Comparison of ENCODE assay signal across 26 mouse cellular contexts in genomic region chr14:57090001-57090400, GRCm38 (mm10). TPM values are rescaled to one million over a fixed set of nuclear protein-coding genes. Genes with fewer than 3 reads are reported as not detected.
DNase-seq lines count a peak whose midpoint lies in the region; ATAC-seq and TF ChIP-seq lines count a peak whose summit lies in the region.
"Had no signal": no experiment of that assay in that cellular context is flagged by ENCODE, and none has a peak within 500 bp of the region (broad histone marks: within the 10 kb centered on the region; RNA-seq: fewer than 3 reads in every experiment).

No protein-coding gene starts in this region.

- no peak for TF ChIP-seq CTCF in kidney, adult 2 months (conservative IDR thresholded peaks at IDR 0.05; ENCODE audit: insufficient read depth, insufficient read length, low read depth, low read length)
- no peak for TF ChIP-seq CTCF in liver, postnatal 0 days (IDR thresholded peaks at IDR 0.05; ENCODE audit: low read depth)
- TF ChIP-seq CTCF in stomach, postnatal 0 days (IDR thresholded peaks at IDR 0.05; ENCODE audit: low read depth), result no peak

- H3K27me3 ChIP-seq in kidney, adult 2 months (replicated peaks; ENCODE audit: control insufficient read depth, insufficient read depth, low read length), result no peaks in the 10 kb centered on the region
- no peaks in the 10 kb centered on the region for H3K27me3 ChIP-seq in intestine, embryonic 16.5 days (replicated peaks; ENCODE audit: control insufficient read depth, insufficient read depth, low read length)
- H3K27me3 ChIP-seq in liver, embryonic 13.5 days, result no peaks in the 10 kb centered on the region
- no peaks in the 10 kb centered on the region for H3K27me3 ChIP-seq in liver, postnatal 0 days (ENCODE audit: insufficient read depth, low read length)
- H3K27me3 ChIP-seq in stomach, postnatal 0 days (ENCODE audit: control insufficient read depth, insufficient read depth, low read length), result no peaks in the 10 kb centered on the region
- H3K27me3 ChIP-seq: CH12.LX; embryonic facial prominence, embryonic 13.5 days; forebrain, embryonic 12.5 days; hindbrain, embryonic 12.5 days had no signal

- H3K27ac ChIP-seq in kidney, adult 2 months (ENCODE audit: insufficient read depth, low read depth, low read length), result peak overlapping the region; percentile 89
- H3K27ac ChIP-seq in intestine, embryonic 16.5 days (ENCODE audit: low read length), result peak overlapping the region; percentile 60
- H3K27ac ChIP-seq in liver, embryonic 13.5 days, result peak overlapping the region; percentile 48
- peak overlapping the region; percentile 85 for H3K27ac ChIP-seq in liver, postnatal 0 days (ENCODE audit: low read depth)
- no peak overlapping the region for H3K27ac ChIP-seq in stomach, postnatal 0 days (replicated peaks)
- H3K27ac ChIP-seq: embryonic facial prominence, embryonic 13.5 days; forebrain, embryonic 12.5 days; heart, embryonic 13.5 days; hindbrain, embryonic 12.5 days had no signal

- no peak overlapping the region for H3K9ac ChIP-seq in intestine, embryonic 16.5 days (ENCODE audit: low read depth, low read length)
- H3K9ac ChIP-seq in liver, embryonic 13.5 days, result no peak overlapping the region
- H3K9ac ChIP-seq in liver, postnatal 0 days (replicated peaks), result no peak overlapping the region
- no peak overlapping the region for H3K9ac ChIP-seq in stomach, postnatal 0 days (ENCODE audit: low read length)
- H3K9ac ChIP-seq: embryonic facial prominence, embryonic 13.5 days; forebrain, embryonic 12.5 days; heart, embryonic 13.5 days; hindbrain, embryonic 12.5 days had no signal

- TF ChIP-seq POLR2A in kidney, adult 2 months (IDR thresholded peaks at IDR 0.05; ENCODE audit: low read depth, low read length), result no peak

- H3K4me3 ChIP-seq in kidney, adult 2 months (ENCODE audit: insufficient read depth, low read depth, low read length), result no peak overlapping the region
- no peak overlapping the region for H3K4me3 ChIP-seq in intestine, embryonic 16.5 days (ENCODE audit: low read length)
- H3K4me3 ChIP-seq in liver, embryonic 13.5 days (replicated peaks), result no peak overlapping the region
- H3K4me3 ChIP-seq in liver, postnatal 0 days (ENCODE audit: low read depth, low read length), result no peak overlapping the region
- no peak overlapping the region for H3K4me3 ChIP-seq in stomach, postnatal 0 days (ENCODE audit: low read depth, low read length)
- H3K4me3 ChIP-seq: embryonic facial prominence, embryonic 13.5 days; forebrain, embryonic 12.5 days; heart, embryonic 13.5 days; hindbrain, embryonic 12.5 days had no signal

- peak; percentile 24; the same call in 1 of the 2 replicates for ATAC-seq in intestine, embryonic 16.5 days
- ATAC-seq in liver, embryonic 13.5 days (ENCODE audit: low read depth), result peak; percentile 48
- no peak for ATAC-seq in liver, postnatal 0 days
- no peak for ATAC-seq in stomach, postnatal 0 days (ENCODE audit: low FRiP score, low TSS enrichment)
- ATAC-seq: activated CD4-positive, CD25-positive, alpha-beta regulatory T cell, adult 4 months; forebrain, embryonic 16.5 days; Patski had no signal

- WGBS in kidney, adult 2 months, result 43% methylated on average over 2 of the region's 2 CpGs
- WGBS in intestine, embryonic 16.5 days, result 40% methylated on average over 2 of the region's 2 CpGs
- 31% methylated on average over 2 of the region's 2 CpGs for WGBS in liver, embryonic 13.5 days (ENCODE audit: insufficient replicate concordance)
- 44% methylated on average over 2 of the region's 2 CpGs for whole genome bisulfite sequencing in liver, postnatal 0 days (ENCODE audit: insufficient replicate concordance)
- 23% methylated on average over 2 of the region's 2 CpGs for WGBS in stomach, postnatal 0 days

- intact Hi-C loops in gastrocnemius, postnatal 14 days (cut with DNase I; ENCODE audit: low total_unique reads), result no loop called here

- H3K9me3 ChIP-seq in intestine, embryonic 16.5 days (ENCODE audit: control insufficient read depth, low read length), result no peaks in the 10 kb centered on the region
- H3K9me3 ChIP-seq in liver, embryonic 13.5 days (replicated peaks), result no peaks in the 10 kb centered on the region
- no peaks in the 10 kb centered on the region for H3K9me3 ChIP-seq in liver, postnatal 0 days (ENCODE audit: low read length)
- no peaks in the 10 kb centered on the region for H3K9me3 ChIP-seq in stomach, postnatal 0 days (ENCODE audit: control insufficient read depth, low read length)
- H3K9me3 ChIP-seq: embryonic facial prominence, embryonic 13.5 days; forebrain, embryonic 12.5 days; heart, embryonic 13.5 days; hindbrain, embryonic 12.5 days had no signal

- H3K4me2 ChIP-seq in intestine, embryonic 16.5 days (ENCODE audit: low read depth, low read length), result no peak overlapping the region
- no peak overlapping the region for H3K4me2 ChIP-seq in liver, embryonic 13.5 days
- H3K4me2 ChIP-seq in liver, postnatal 0 days (ENCODE audit: low read depth, low read length), result no peak overlapping the region
- H3K4me2 ChIP-seq in stomach, postnatal 0 days (replicated peaks; ENCODE audit: low read depth), result no peak overlapping the region
- H3K4me2 ChIP-seq: embryonic facial prominence, embryonic 13.5 days; forebrain, embryonic 12.5 days; heart, embryonic 13.5 days; hindbrain, embryonic 12.5 days had no signal

- DNase-seq in kidney, adult 2 months, result peak; percentile 65
- no peak for DNase-seq in kidney, postnatal 14 days
- no peak for DNase-seq in liver, embryonic 13.5 days
- no peak for DNase-seq in liver, postnatal 0 days
- DNase-seq in lung, postnatal 25 days (ENCODE audit: low spot score), result no peak
- DNase-seq in stomach, postnatal 0 days (ENCODE audit: low spot score), result no peak
- no peak for DNase-seq in gastrocnemius, postnatal 14 days
- DNase-seq: adrenal gland, postnatal 14 days; cerebellum, adult 11-12 months; cerebellum, adult 9-10 months; cerebellum, postnatal 25 days; gastrocnemius, postnatal 25 days; heart, adult 11 months; heart, postnatal 36 days had no signal

- H3K4me1 ChIP-seq in kidney, adult 2 months (ENCODE audit: control insufficient read depth, insufficient read depth, low read length), result peaks cover 6% of the 10 kb centered on the region
- peaks cover 2% of the 10 kb centered on the region for H3K4me1 ChIP-seq in intestine, embryonic 16.5 days (ENCODE audit: control insufficient read depth, insufficient read depth, low read length)
- H3K4me1 ChIP-seq in liver, embryonic 13.5 days (replicated peaks), result peaks cover under 1% of the 10 kb centered on the region
- peaks cover 8% of the 10 kb centered on the region for H3K4me1 ChIP-seq in liver, postnatal 0 days (ENCODE audit: insufficient read depth)
- H3K4me1 ChIP-seq in stomach, postnatal 0 days (replicated peaks; ENCODE audit: control insufficient read depth, insufficient read depth), result no peaks in the 10 kb centered on the region
- H3K4me1 ChIP-seq: forebrain, embryonic 12.5 days; hindbrain, embryonic 12.5 days had no signal

- H3K36me3 ChIP-seq in kidney, adult 2 months (ENCODE audit: control insufficient read depth, insufficient read depth, low read length), result no peaks in the 10 kb centered on the region
- H3K36me3 ChIP-seq in intestine, embryonic 16.5 days (ENCODE audit: control insufficient read depth, insufficient read depth, low read length), result no peaks in the 10 kb centered on the region
- no peaks in the 10 kb centered on the region for H3K36me3 ChIP-seq in liver, embryonic 13.5 days
- H3K36me3 ChIP-seq in liver, postnatal 0 days (replicated peaks; ENCODE audit: insufficient read depth, low read length), result no peaks in the 10 kb centered on the region
- H3K36me3 ChIP-seq in stomach, postnatal 0 days (ENCODE audit: control insufficient read depth, insufficient read depth, low read length), result no peaks in the 10 kb centered on the region
- H3K36me3 ChIP-seq: embryonic facial prominence, embryonic 13.5 days; forebrain, embryonic 12.5 days; heart, embryonic 13.5 days; hindbrain, embryonic 12.5 days had no signal

- TF ChIP-seq EP300 in liver, postnatal 0 days (IDR thresholded peaks at IDR 0.05; ENCODE audit: low read depth), result no peak
- TF ChIP-seq EP300 in stomach, postnatal 0 days (optimal IDR thresholded peaks at IDR 0.05), result no peak

RNA-seq across cellular contexts. Expression of gene Gjb2, which starts 14.5 kb away (rescaled TPM):
- 76.9 and 81.3 TPM in 2 replicates for polyA plus RNA-seq in kidney, adult 2 months (2012; rRNA removed)
- polyA plus RNA-seq in intestine, embryonic 16.5 days (2015; fragmentation: Nextera tagmentation; extraction: Ambion mirVana), result 8.3 and 9.0 TPM in 2 replicates
- polyA plus RNA-seq in liver, embryonic 13.5 days (2015; fragmentation: Nextera tagmentation; extraction: Ambion mirVana), result 5.8 and 7.3 TPM in 2 replicates
- 104 and 135 TPM in 2 replicates for polyA plus RNA-seq in liver, postnatal 0 days (2015; fragmentation: Nextera tagmentation; extraction: Ambion mirVana)
- polyA plus RNA-seq in stomach, postnatal 0 days (2015; fragmentation: Nextera tagmentation; extraction: Ambion mirVana), result 77.8 and 78.1 TPM in 2 replicates
- total RNA-seq in gastrocnemius, postnatal 14 days (2021), result under 1 TPM; 0.40 to 0.55 TPM
- total RNA-seq: CH12.LX; heart, postnatal 36 days had no signal

RNA-seq across cellular contexts. Expression of gene Gm4491, which starts 25.7 kb away (rescaled TPM):
- not detected in 2 replicates for polyA plus RNA-seq in kidney, adult 2 months (2012; rRNA removed)
- polyA plus RNA-seq in intestine, embryonic 16.5 days (2015; fragmentation: Nextera tagmentation; extraction: Ambion mirVana), result not detected in 2 replicates
- not detected in 2 replicates for polyA plus RNA-seq in liver, embryonic 13.5 days (2015; fragmentation: Nextera tagmentation; extraction: Ambion mirVana)
- polyA plus RNA-seq in liver, postnatal 0 days (2015; fragmentation: Nextera tagmentation; extraction: Ambion mirVana), result not detected in 2 replicates
- polyA plus RNA-seq in stomach, postnatal 0 days (2015; fragmentation: Nextera tagmentation; extraction: Ambion mirVana), result not detected in 2 replicates
- total RNA-seq in gastrocnemius, postnatal 14 days (2021), result not detected
- total RNA-seq: adrenal gland, adult 18-20 months; adrenal gland, postnatal 14 days; CH12.LX; gastrocnemius, adult 18-20 months; gastrocnemius, postnatal 25 days; heart, postnatal 36 days had no signal
- polyA plus RNA-seq: activated CD4-positive, CD25-positive, alpha-beta regulatory T cell, adult 4 months; forebrain, embryonic 12.5 days; forebrain, embryonic 16.5 days; heart, embryonic 13.5 days; heart, postnatal 0 days; hindbrain, embryonic 12.5 days; Patski had no signal

RNA-seq across cellular contexts. Expression of gene Gja3, which starts 32.1 kb away (rescaled TPM):
- 1.0 and 1.3 TPM in 2 replicates for polyA plus RNA-seq in kidney, adult 2 months (2012; rRNA removed)
- polyA plus RNA-seq in intestine, embryonic 16.5 days (2015; fragmentation: Nextera tagmentation; extraction: Ambion mirVana), result 0.13 and 0.26 TPM in 2 replicates
- polyA plus RNA-seq in liver, embryonic 13.5 days (2015; fragmentation: Nextera tagmentation; extraction: Ambion mirVana), result 0.08 and 0.14 TPM in 2 replicates
- 0.07 TPM in 1 of 2 replicates, not detected in the other for polyA plus RNA-seq in liver, postnatal 0 days (2015; fragmentation: Nextera tagmentation; extraction: Ambion mirVana)
- 0.05 and 0.23 TPM in 2 replicates for polyA plus RNA-seq in stomach, postnatal 0 days (2015; fragmentation: Nextera tagmentation; extraction: Ambion mirVana)
- total RNA-seq in gastrocnemius, postnatal 14 days (2021), result 1 to 10 TPM in 1 of 2 experiments, under 1 TPM in 1; 0.64 to 1.9 TPM
- total RNA-seq: adrenal gland, adult 18-20 months; adrenal gland, postnatal 14 days; CH12.LX; gastrocnemius, adult 18-20 months had no signal
- polyA plus RNA-seq: activated CD4-positive, CD25-positive, alpha-beta regulatory T cell, adult 4 months; Patski had no signal

RNA-seq across cellular contexts. Expression of gene Gjb6, which starts 43.4 kb away (rescaled TPM):
- polyA plus RNA-seq in kidney, adult 2 months (2012; rRNA removed), result 0.09 and 0.34 TPM in 2 replicates
- polyA plus RNA-seq in intestine, embryonic 16.5 days (2015; fragmentation: Nextera tagmentation; extraction: Ambion mirVana), result 0.10 and 0.20 TPM in 2 replicates
- 0.13 and 0.27 TPM in 2 replicates for polyA plus RNA-seq in liver, embryonic 13.5 days (2015; fragmentation: Nextera tagmentation; extraction: Ambion mirVana)
- polyA plus RNA-seq in liver, postnatal 0 days (2015; fragmentation: Nextera tagmentation; extraction: Ambion mirVana), result 0.11 TPM in 1 of 2 replicates, not detected in the other
- 21.3 and 24.3 TPM in 2 replicates for polyA plus RNA-seq in stomach, postnatal 0 days (2015; fragmentation: Nextera tagmentation; extraction: Ambion mirVana)
- not detected for total RNA-seq in gastrocnemius, postnatal 14 days (2021)
- total RNA-seq: adrenal gland, adult 18-20 months; adrenal gland, postnatal 14 days; CH12.LX; gastrocnemius, adult 18-20 months; heart, postnatal 36 days had no signal
- polyA plus RNA-seq: activated CD4-positive, CD25-positive, alpha-beta regulatory T cell, adult 4 months; heart, postnatal 0 days; Patski had no signal

Comparison
In these comparisons a context has a peak if more than half of its experiments do, and no peak if none do; other contexts are left out.
1. ATAC-seq: peak in intestine, embryonic 16.5 days (single experiment) and liver, embryonic 13.5 days (single experiment); none in liver, postnatal 0 days (single experiment) and stomach, postnatal 0 days (single experiment).